Mouse (Mus musculus) embryonic fibroblast, embryonic 13.5 days (primary cell): ENCODE data around the gene Hist1h3h.

Source experiments
- CTCF ChIP-seq: IDR thresholded peaks from 2 replicates; pipeline ENCODE4 v1.5.1; 2011; ENCODE audit warnings: mild to moderate bottlenecking, control low read depth, low read length, moderate library complexity, borderline replicate concordance; ENCODE audit not compliant: insufficient read depth
- POLR2A ChIP-seq: IDR thresholded peaks from 2 replicates; pipeline ENCODE4 v1.6.1; 2011; ENCODE audit warnings: low read depth, mild to moderate bottlenecking, control low read depth, low read length, moderate library complexity

- TF ChIP-seq CTCF (no peak), POLR2A (no peak)
These were observed 34.4 kb downstream of the Hist1h3h start for GRCm38 (mm10) chr13:21751827-21752226.
